Mouse (Mus musculus) MEL (cell line): ENCODE results near the gene Foxf2. TPM values are rescaled to one million over a fixed set of nuclear protein-coding genes. Genes with fewer than 3 reads are reported as not detected.

Experiments
- DNase-seq: peaks from one replicate; pipeline ENCODE4 v3.0.0; 2011; ENCODE audit warnings: low read depth, low spot score
- H3K27ac ChIP-seq: 2 replicates; pipeline ENCODE4 v1.5.1; 2012; ENCODE audit warnings: low read depth, mild to moderate bottlenecking, control low read depth, low read length, moderate library complexity; ENCODE audit not compliant: control insufficient read depth
- H3K27me3 ChIP-seq, 2 experiments: fragments of 150-350 bp in 1 of 2; sonication (generic) in 1 of 2; 2 replicates each; pipeline ENCODE4 v1.6.1; 2012; ENCODE audit warnings: low read length in 2 of 2, mild to moderate bottlenecking in 2 of 2, improper control_type of control experiment in 1 of 2, moderate library complexity in 1 of 2; ENCODE audit not compliant: insufficient read depth in 2 of 2, control insufficient read depth in 1 of 2
- H3K36me3 ChIP-seq, 2 experiments: 2 replicates each; pipeline ENCODE4 v1.6.1; 2012 to 2014; ENCODE audit warnings: low read length in 2 of 2, improper control_type of control experiment in 1 of 2, inconsistent platforms in 1 of 2, mild to moderate bottlenecking in 1 of 2; ENCODE audit not compliant: insufficient read depth in 2 of 2, control insufficient read depth in 1 of 2
- H3K4me1 ChIP-seq, 2 experiments: fragments of 150-350 bp in 1 of 2; sonication (generic) in 1 of 2; 2 replicates each; pipeline ENCODE4 v1.6.1; 2012; ENCODE audit warnings: low read length in 2 of 2, improper control_type of control experiment in 1 of 2, mild to moderate bottlenecking in 1 of 2; ENCODE audit not compliant: insufficient read depth in 2 of 2, control insufficient read depth in 1 of 2
- H3K4me3 ChIP-seq, 2 experiments: fragments of 150-350 bp in 1 of 2; sonication (generic) in 1 of 2; 2 replicates each; pipeline ENCODE4 v1.5.1; 2012; ENCODE audit warnings: low read depth in 2 of 2, low read length in 2 of 2, mild to moderate bottlenecking in 2 of 2, moderate library complexity in 2 of 2, control low read depth in 1 of 2, improper control_type of control experiment in 1 of 2; ENCODE audit not compliant: control insufficient read depth in 1 of 2, insufficient read depth in 1 of 2
- H3K79me2 ChIP-seq: 2 replicates; pipeline ENCODE4 v1.6.1; 2012; ENCODE audit warnings: mild to moderate bottlenecking, low read length, moderate library complexity; ENCODE audit not compliant: control insufficient read depth, poor library complexity, insufficient read depth
- H3K9ac ChIP-seq: 2 replicates; pipeline ENCODE4 v1.6.1; 2012; ENCODE audit warnings: low read depth, mild to moderate bottlenecking, control low read depth, low read length, moderate library complexity; ENCODE audit not compliant: control insufficient read depth, poor library complexity, severe bottlenecking
- H3K9me3 ChIP-seq: fragments of 150-350 bp; sonication (generic); replicated peaks from 2 replicates; pipeline ENCODE4 v1.6.1; 2012; ENCODE audit warnings: mild to moderate bottlenecking, low read length, improper control_type of control experiment, moderate library complexity; ENCODE audit not compliant: insufficient read depth
- CHD2 ChIP-seq: IDR thresholded peaks from 2 replicates; pipeline ENCODE4 v1.6.1; 2011; ENCODE audit warnings: low read length, improper control_type of control experiment
- CTCF ChIP-seq, 3 experiments: IDR thresholded peaks in 2 of 3; conservative IDR thresholded peaks in 1 of 3; 2 replicates each; pipeline ENCODE4 v1.5.1; 2011 to 2012; ENCODE audit warnings: low read length in 3 of 3, low read depth in 2 of 3, mild to moderate bottlenecking in 2 of 3, improper control_type of control experiment in 1 of 3, inconsistent platforms in 1 of 3, mixed read lengths in 1 of 3, moderate library complexity in 1 of 3; ENCODE audit not compliant: control insufficient read depth in 1 of 3, insufficient read depth in 1 of 3, poor library complexity in 1 of 3, severe bottlenecking in 1 of 3
- E2F4 ChIP-seq: IDR thresholded peaks from 2 replicates; pipeline ENCODE4 v1.6.1; 2011; ENCODE audit warnings: low read depth, low read length, improper control_type of control experiment, borderline replicate concordance
- EP300 ChIP-seq, 2 experiments: IDR thresholded peaks; 2 replicates each; pipeline ENCODE4 v1.6.1; 2011; ENCODE audit warnings: improper control_type of control experiment in 2 of 2, low read length in 2 of 2, low read depth in 1 of 2, mild to moderate bottlenecking in 1 of 2
- GATA1 ChIP-seq: IDR thresholded peaks from 2 replicates; pipeline ENCODE4 v1.6.1; 2011; ENCODE audit warnings: low read depth, low read length, improper control_type of control experiment
- JUND ChIP-seq: IDR thresholded peaks from 2 replicates; pipeline ENCODE4 v1.6.1; 2011; ENCODE audit warnings: low read depth, mild to moderate bottlenecking, improper control_type of control experiment, low read length
- KAT2A ChIP-seq: conservative IDR thresholded peaks from 2 replicates; pipeline ENCODE4 v1.6.1; 2012; ENCODE audit warnings: low read depth, low read length, improper control_type of control experiment, inconsistent platforms
- MAX ChIP-seq: IDR thresholded peaks from 2 replicates; pipeline ENCODE4 v1.6.1; 2011; ENCODE audit warnings: low read length, improper control_type of control experiment
- MYB ChIP-seq: IDR thresholded peaks from 2 replicates; pipeline ENCODE4 v1.6.1; 2011; ENCODE audit warnings: mild to moderate bottlenecking, low read depth, low read length, improper control_type of control experiment
- NELFE ChIP-seq: IDR thresholded peaks from 2 replicates; pipeline ENCODE4 v1.6.1; 2011; ENCODE audit warnings: low read depth, low read length, improper control_type of control experiment
- POLR2A ChIP-seq, 2 experiments: IDR thresholded peaks; 2 replicates each; pipeline ENCODE4 v1.6.1; 2011 to 2012; ENCODE audit warnings: low read length in 2 of 2, mild to moderate bottlenecking in 2 of 2, control low read depth in 1 of 2, improper control_type of control experiment in 1 of 2, low read depth in 1 of 2, moderate library complexity in 1 of 2; ENCODE audit not compliant: control insufficient read depth in 1 of 2, insufficient read depth in 1 of 2, poor library complexity in 1 of 2
- SIN3A ChIP-seq: IDR thresholded peaks from 2 replicates; pipeline ENCODE4 v1.6.1; 2012; ENCODE audit warnings: low read length, improper control_type of control experiment, inconsistent platforms
- SMC3 ChIP-seq: IDR thresholded peaks from 2 replicates; pipeline ENCODE4 v1.6.1; 2011; ENCODE audit warnings: low read depth, low read length, improper control_type of control experiment
- TAL1 ChIP-seq: IDR thresholded peaks from 2 replicates; pipeline ENCODE4 v1.6.1; 2012; ENCODE audit warnings: mild to moderate bottlenecking, inconsistent platforms, low read length, moderate library complexity, mixed read lengths
- TBP ChIP-seq: IDR thresholded peaks from 2 replicates; pipeline ENCODE4 v1.8.0; 2011; ENCODE audit warnings: low read depth, low read length, improper control_type of control experiment
- USF1 ChIP-seq: IDR thresholded peaks from 2 replicates; pipeline ENCODE4 v1.6.1; 2014; ENCODE audit warnings: low read depth, mild to moderate bottlenecking, inconsistent platforms, low read length, improper control_type of control experiment, moderate library complexity
- USF2 ChIP-seq, 2 experiments: IDR thresholded peaks; 2 replicates each; pipeline ENCODE4 v1.6.1; 2011 to 2012; ENCODE audit warnings: improper control_type of control experiment in 2 of 2, low read length in 2 of 2, borderline replicate concordance in 1 of 2, inconsistent platforms in 1 of 2, low read depth in 1 of 2, mild to moderate bottlenecking in 1 of 2; ENCODE audit not compliant: insufficient read depth in 1 of 2
- ZMIZ1 ChIP-seq: IDR thresholded peaks from 2 replicates; pipeline ENCODE4 v1.6.1; 2012; ENCODE audit warnings: low read depth, mild to moderate bottlenecking, inconsistent platforms, low read length, improper control_type of control experiment, moderate library complexity
- ZNF384 ChIP-seq: IDR thresholded peaks from 2 replicates; pipeline ENCODE4 v1.6.1; 2012; ENCODE audit warnings: low read depth, mild to moderate bottlenecking, inconsistent platforms, low read length, improper control_type of control experiment
- polyA plus RNA-seq, 2 experiments: library from polyadenylated mRNA; stranded (reverse) in 1 of 2; unstranded in 1 of 2; fragments of >175 nt in 1 of 2; fragments of >200 nt in 1 of 2; gene quantifications; 2 replicates each; pipeline versions ENCODE4 v1.2.1 to v1.2.4; 2012; ENCODE audit warnings: low replicate concordance in 2 of 2, low read depth in 1 of 2; ENCODE audit not compliant: insufficient read length in 2 of 2, insufficient read depth in 1 of 2, missing spikeins in 1 of 2
- total RNA-seq: library from RNA; depleted of rRNA; stranded (reverse); fragments of 300-350 nt; gene quantifications from 2 replicates; pipeline ENCODE4 v1.2.3, GENCODE M21; 2012

Foxf2 gene
- total and polyA plus RNA-seq, 3 experiments: not detected

- TF ChIP-seq TAL1 (no peak), SIN3A (no peak), USF2 (IDR thresholded peaks at IDR 0.05; ENCODE audit: borderline replicate concordance in 1 of 2, insufficient read depth in 1 of 2, low read depth in 1 of 2, low read length in 2 of 2) (no peak), SMC3 (no peak), USF1 (no peak), ZMIZ1 (no peak), MAX (no peak), EP300 (IDR thresholded peaks at IDR 0.05; ENCODE audit: low read depth in 1 of 2, low read length in 2 of 2) (no peak), CHD2 (no peak), E2F4 (no peak), POLR2A (IDR thresholded peaks at IDR 0.05; ENCODE audit: control insufficient read depth in 1 of 2, insufficient read depth in 1 of 2, low read depth in 1 of 2, low read length in 2 of 2, poor library complexity in 1 of 2) (no peak), ZNF384 (no peak), GATA1 (no peak), NELFE (no peak), KAT2A (no peak)
- no peaks in the 10 kb centered on the region for H3K79me2 ChIP-seq
- H3K27me3 ChIP-seq: no peaks in the 10 kb centered on the region
- no peaks in the 10 kb centered on the region for H3K4me1 ChIP-seq
- no peak overlapping the region for H3K9ac ChIP-seq
- H3K27ac ChIP-seq: no peak overlapping the region
- no peak overlapping the region for H3K4me3 ChIP-seq
- no peaks in the 10 kb centered on the region for H3K36me3 ChIP-seq
- no peaks in the 10 kb centered on the region for H3K9me3 ChIP-seq
- DNase-seq: no peak
Observed at GRCm38 (mm10) chr13:31620937-31621336, 4.7 kb upstream of the Foxf2 start.

GRCm38 (mm10) chr13:31621741-31622140, 3.9 kb upstream of the Foxf2 start:
- TF ChIP-seq JUND: no peak
- TF ChIP-seq TBP: no peak
- no peak for TF ChIP-seq USF2 (IDR thresholded peaks at IDR 0.05; ENCODE audit: borderline replicate concordance in 1 of 2, insufficient read depth in 1 of 2, low read depth in 1 of 2, low read length in 2 of 2)
- no peak for TF ChIP-seq CTCF (IDR thresholded peaks at IDR 0.05 in 2 of 3, conservative IDR thresholded peaks at IDR 0.05 in 1 of 3; ENCODE audit: control insufficient read depth in 1 of 3, insufficient read depth in 1 of 3, low read depth in 2 of 3, low read length in 3 of 3, poor library complexity in 1 of 3, severe bottlenecking in 1 of 3)
- TF ChIP-seq NELFE: no peak
- TF ChIP-seq MYB: no peak
- Histone ChIP-seq H3K27me3 (no peaks in the 10 kb centered on the region), H3K4me3 (no peak overlapping the region), H3K27ac (no peak overlapping the region), H3K4me1 (no peaks in the 10 kb centered on the region), H3K9me3 (no peaks in the 10 kb centered on the region), H3K9ac (no peak overlapping the region), H3K36me3 (no peaks in the 10 kb centered on the region), H3K79me2 (no peaks in the 10 kb centered on the region)
- no peak for DNase-seq
